Mouse (Mus musculus): ENCODE measurements around the gene Map3k10. TPM values are rescaled to one million over a fixed set of nuclear protein-coding genes. Genes with fewer than 3 reads are reported as not detected.

Gene Map3k10
- total and polyA plus RNA-seq, 3 experiments = 7.8 to 16.7 (median 8.2) TPM

GRCm38 (mm10) chr7:27608130-27608529 lies 66.3 kb downstream of the Map3k10 start:
- Histone ChIP-seq H3K4me3 (replicated peaks in 1 of 3; ENCODE audit: low read depth in 2 of 3, low read length in 2 of 3, poor library complexity in 1 of 3) (no peak overlapping the region), H3K4me1 (ENCODE audit: control insufficient read depth in 1 of 2, insufficient read depth in 2 of 2) (peaks cover 17 to 98% of the 10 kb centered on the region in 2 experiments), H3K9ac (ENCODE audit: insufficient read depth, low read depth) (no peak overlapping the region), H3K4me2 (ENCODE audit: insufficient read depth, low read depth, poor library complexity, severe bottlenecking) (no peak overlapping the region), H3K27ac (ENCODE audit: insufficient read depth, low read depth) (no peak overlapping the region), H3K79me2 (replicated peaks; ENCODE audit: control insufficient read depth, extremely low read depth, insufficient read depth, poor library complexity, severe bottlenecking) (no peaks in the 10 kb centered on the region; the same call in 1 of the 2 replicates), H3K27me3 (replicated peaks) (no peaks in the 10 kb centered on the region), H3K9me3 (replicated peaks; ENCODE audit: low read length) (no peaks in the 10 kb centered on the region), H3K36me3 (replicated peaks in 1 of 2; ENCODE audit: control insufficient read depth in 1 of 2, insufficient read depth in 1 of 2, low read length in 1 of 2) (peaks cover 21 to 82% of the 10 kb centered on the region in 2 experiments)
- DNase-seq (ENCODE audit: extremely low read depth) = no peak
- in situ Hi-C loops (cut with MboI; ENCODE audit: low pct_ligation_motif_present, low pct_unique_long_range_greater_than_20kb, low sequenced_read_pairs) = no loop called here
- dilution Hi-C loops (cut with MboI; ENCODE audit: extremely low pct_ligation_motif_present, extremely low pct_unique_long_range_greater_than_20kb, low sequenced_read_pairs) = no loop called here
- no peak for TF ChIP-seq SMC3 (IDR thresholded peaks at IDR 0.05; ENCODE audit: low read depth, low read length)
- TF ChIP-seq GABPA (IDR thresholded peaks at IDR 0.05; ENCODE audit: insufficient replicate concordance, low read depth, low read length) = no peak
- TF ChIP-seq RAD21 (IDR thresholded peaks at IDR 0.05; ENCODE audit: low read depth, low read length) = no peak
- TF ChIP-seq SIN3A (IDR thresholded peaks at IDR 0.05; ENCODE audit: low read length) = no peak
- TF ChIP-seq MXI1 (IDR thresholded peaks at IDR 0.05; ENCODE audit: low read depth, low read length) = no peak
- no peak for TF ChIP-seq TCF12 (IDR thresholded peaks at IDR 0.05; ENCODE audit: low read depth, low read length)
- TF ChIP-seq ZKSCAN1 (IDR thresholded peaks at IDR 0.05; ENCODE audit: borderline replicate concordance, low read depth, low read length) = no peak
- no peak for TF ChIP-seq JUND (conservative IDR thresholded peaks at IDR 0.05; ENCODE audit: low read depth, low read length)
- no peak for TF ChIP-seq ZC3H11A (IDR thresholded peaks at IDR 0.05; ENCODE audit: low read depth, low read length)
- TF ChIP-seq MAFK (IDR thresholded peaks at IDR 0.05; ENCODE audit: insufficient replicate concordance, low read length) = no peak
- no peak for TF ChIP-seq POLR2AphosphoS2 (IDR thresholded peaks at IDR 0.05; ENCODE audit: low read depth, low read length)
- TF ChIP-seq ELF1 (IDR thresholded peaks at IDR 0.05; ENCODE audit: low read depth, low read length) = no peak
- no peak for TF ChIP-seq MEF2A (IDR thresholded peaks at IDR 0.05; ENCODE audit: borderline replicate concordance, low read depth, low read length)
- no peak for TF ChIP-seq MAZ (IDR thresholded peaks at IDR 0.05; ENCODE audit: low read depth, low read length)
- TF ChIP-seq POLR2A (IDR thresholded peaks at IDR 0.05; ENCODE audit: low read depth, low read length) = no peak

GRCm38 (mm10) chr7:27607580-27607979 lies 66.8 kb downstream of the Map3k10 start:
- H3K79me2 ChIP-seq (replicated peaks; ENCODE audit: control insufficient read depth, extremely low read depth, insufficient read depth, poor library complexity, severe bottlenecking) = no peaks in the 10 kb centered on the region; the same call in 1 of the 2 replicates
- H3K4me1 ChIP-seq (ENCODE audit: control insufficient read depth in 1 of 2, insufficient read depth in 2 of 2) = peaks cover 17 to 99% of the 10 kb centered on the region in 2 experiments
- no peaks in the 10 kb centered on the region for H3K9me3 ChIP-seq (replicated peaks; ENCODE audit: low read length)
- no peaks in the 10 kb centered on the region for H3K27me3 ChIP-seq (replicated peaks)
- no peak overlapping the region for H3K9ac ChIP-seq (ENCODE audit: insufficient read depth, low read depth)
- DNase-seq (ENCODE audit: extremely low read depth) = no peak
- H3K36me3 ChIP-seq (replicated peaks in 1 of 2; ENCODE audit: control insufficient read depth in 1 of 2, insufficient read depth in 1 of 2, low read length in 1 of 2) = peaks cover 21 to 81% of the 10 kb centered on the region in 2 experiments
- in situ Hi-C loops (cut with MboI; ENCODE audit: low pct_ligation_motif_present, low pct_unique_long_range_greater_than_20kb, low sequenced_read_pairs) (no loop called here), dilution Hi-C loops (cut with MboI; ENCODE audit: extremely low pct_ligation_motif_present, extremely low pct_unique_long_range_greater_than_20kb, low sequenced_read_pairs) (no loop called here)
- TF ChIP-seq CHD1 (IDR thresholded peaks at IDR 0.05; ENCODE audit: low read depth, low read length) (no peak), IRF4 (IDR thresholded peaks at IDR 0.05; ENCODE audit: low read depth, low read length) (no peak), PAX5 (IDR thresholded peaks at IDR 0.05; ENCODE audit: low read length) (no peak), POLR2A (IDR thresholded peaks at IDR 0.05; ENCODE audit: low read depth, low read length) (no peak), ETS1 (conservative IDR thresholded peaks at IDR 0.05; ENCODE audit: low read depth, low read length) (no peak), MYC (IDR thresholded peaks at IDR 0.05; ENCODE audit: low read depth, low read length) (no peak), ELF1 (IDR thresholded peaks at IDR 0.05; ENCODE audit: low read depth, low read length) (no peak), JUN (IDR thresholded peaks at IDR 0.05; ENCODE audit: insufficient read depth, low read depth, low read length) (no peak), BHLHE40 (IDR thresholded peaks at IDR 0.05; ENCODE audit: low read depth, low read length) (no peak), RCOR1 (conservative IDR thresholded peaks at IDR 0.05; ENCODE audit: low read depth, low read length) (no peak), USF1 (IDR thresholded peaks at IDR 0.05; ENCODE audit: low read depth, low read length) (no peak)
- no peak overlapping the region for H3K27ac ChIP-seq (ENCODE audit: insufficient read depth, low read depth)
- H3K4me2 ChIP-seq (ENCODE audit: insufficient read depth, low read depth, poor library complexity, severe bottlenecking) = no peak overlapping the region
- no peak overlapping the region for H3K4me3 ChIP-seq (replicated peaks in 1 of 3; ENCODE audit: low read depth in 2 of 3, low read length in 2 of 3, poor library complexity in 1 of 3)
